Mouse (Mus musculus) kidney, embryonic 14.5 days (tissue): ENCODE measurements around the gene Tmem170. TPM values are rescaled to one million over a fixed set of nuclear protein-coding genes. Genes with fewer than 3 reads are reported as not detected.

Source experiments
- ATAC-seq: fragments of 200-750 bp; cut with Nextera tagmentation; 2 replicates; pipeline ENCODE4 v1.8.0; 2017; ENCODE audit warnings: moderate number of reproducible peaks, mild to moderate bottlenecking, moderate TSS enrichment, moderate library complexity; ENCODE audit not compliant: low FRiP score, low TSS enrichment
- H3K27ac ChIP-seq: fragments of 300-500 bp; sonication (generic); 2 replicates; pipeline ENCODE4 v1.5.1; 2014; ENCODE audit warnings: low read depth, mild to moderate bottlenecking, low read length, moderate library complexity, mixed read lengths
- H3K27me3 ChIP-seq: fragments of 300-500 bp; sonication (generic); 2 replicates; pipeline ENCODE4 v1.6.1; 2014; ENCODE audit warnings: mild to moderate bottlenecking, low read length; ENCODE audit not compliant: control insufficient read depth, insufficient read depth
- H3K36me3 ChIP-seq: fragments of 300-500 bp; sonication (generic); 2 replicates; pipeline ENCODE4 v1.6.1; 2014; ENCODE audit warnings: low read length, mixed read lengths; ENCODE audit not compliant: control insufficient read depth, insufficient read depth
- H3K4me1 ChIP-seq: fragments of 300-500 bp; sonication (generic); 2 replicates; pipeline ENCODE4 v1.6.1; 2014; ENCODE audit warnings: low read length, mixed read lengths; ENCODE audit not compliant: control insufficient read depth, insufficient read depth
- H3K4me2 ChIP-seq: fragments of 300-500 bp; sonication (generic); replicated peaks from 2 replicates; pipeline ENCODE4 v1.6.1; 2014; ENCODE audit warnings: low read depth, mild to moderate bottlenecking, low read length
- H3K4me3 ChIP-seq: fragments of 300-500 bp; sonication (generic); 2 replicates; pipeline ENCODE4 v1.5.1; 2014; ENCODE audit warnings: mild to moderate bottlenecking, low read length
- H3K9ac ChIP-seq: fragments of 300-500 bp; sonication (generic); 2 replicates; pipeline ENCODE4 v1.6.1; 2014; ENCODE audit warnings: low read depth, mild to moderate bottlenecking, low read length, moderate library complexity
- H3K9me3 ChIP-seq: fragments of 300-500 bp; sonication (generic); 2 replicates; pipeline ENCODE4 v1.6.1; 2016; ENCODE audit warnings: low read length; ENCODE audit not compliant: control insufficient read depth
- WGBS: fragments of 180-500 bp; shearing (Covaris S2); extraction: QIAGEN DNeasy Blood & Tissue Kit; methylation state at CpG from one replicate; pipeline ENCODE4 v1.1.7; 2014; 5-methylcytosine and 5-hydroxymethylcytosine counted together
- polyA plus RNA-seq: library from polyadenylated mRNA; unstranded; fragments of >200 nt; fragmentation: Nextera tagmentation; extraction: Ambion mirVana; gene quantifications from 2 replicates; pipeline ENCODE4 v1.2.1, GENCODE M21; 2014

Gene Tmem170
- polyA plus RNA-seq, 1 experiment from 2014 or later, result 11.7 TPM

GRCm38 (mm10) chr8:111818556-111818955 is 58.0 kb downstream of the Tmem170 start:
- 94% methylated on average over 3 of the region's 3 CpGs for WGBS
- Histone ChIP-seq H3K9me3 (no peaks in the 10 kb centered on the region), H3K36me3 (peaks cover 32% of the 10 kb centered on the region), H3K4me1 (no peaks in the 10 kb centered on the region), H3K4me2 (no peak overlapping the region), H3K4me3 (no peak overlapping the region), H3K27me3 (no peaks in the 10 kb centered on the region), H3K27ac (no peak overlapping the region), H3K9ac (no peak overlapping the region)
- ATAC-seq, result no peak

- Histone ChIP-seq H3K27me3 (no peaks in the 10 kb centered on the region), H3K4me3 (no peak overlapping the region), H3K36me3 (peaks cover 18% of the 10 kb centered on the region), H3K9ac (no peak overlapping the region), H3K4me1 (no peaks in the 10 kb centered on the region), H3K9me3 (no peaks in the 10 kb centered on the region), H3K27ac (no peak overlapping the region), H3K4me2 (no peak overlapping the region)
- WGBS, result 95% methylated on average over 4 of the region's 4 CpGs
- ATAC-seq, result no peak
These were observed 61.5 kb downstream of the Tmem170 start for GRCm38 (mm10) chr8:111815078-111815477.

DNA sequence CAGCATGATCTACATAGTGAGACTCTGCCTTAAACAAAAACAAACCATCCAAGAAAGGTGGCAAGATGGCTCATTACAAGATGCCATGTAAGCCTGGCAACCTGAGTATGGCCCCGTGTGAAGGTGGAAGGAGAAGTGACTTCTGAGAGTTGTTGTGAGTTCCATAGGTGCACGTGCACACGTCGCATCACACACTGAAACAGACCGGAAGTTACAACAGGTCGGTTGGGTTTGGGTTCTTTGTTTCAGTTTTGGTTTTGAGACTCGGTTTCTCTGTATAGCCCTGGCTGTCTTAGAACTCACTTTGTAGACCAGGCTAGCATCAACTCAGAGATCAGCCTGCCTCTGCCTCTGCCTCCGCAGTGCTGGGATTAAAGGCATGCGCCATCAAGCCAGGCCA is 62.7 kb downstream of the Tmem170 start:
- ATAC-seq, result no peak
- 98% methylated on average over 9 of the region's 9 CpGs for WGBS

More for the DNA sequence above, 62.7 kb downstream of the Tmem170 start:
- H3K9ac ChIP-seq, result no peak overlapping the region
- H3K36me3 ChIP-seq, result peaks cover 13% of the 10 kb centered on the region
- H3K4me2 ChIP-seq, result no peak overlapping the region
- no peaks in the 10 kb centered on the region for H3K9me3 ChIP-seq
- H3K4me3 ChIP-seq, result no peak overlapping the region
- no peak overlapping the region for H3K27ac ChIP-seq
- no peaks in the 10 kb centered on the region for H3K27me3 ChIP-seq
- H3K4me1 ChIP-seq, result no peaks in the 10 kb centered on the region

Other genes starting within 250 kb of the Tmem170 start
- 0.53 and 0.99 TPM in 2 replicates for gene Ldhd, start 246.4 kb downstream of the Tmem170 start, polyA plus RNA-seq
- 23.3 and 24.8 TPM in 2 replicates for gene Zfp1, start 233.3 kb downstream of the Tmem170 start, polyA plus RNA-seq
- gene Ctrb1, start 185.7 kb downstream of the Tmem170 start, polyA plus RNA-seq, result not detected in 2 replicates
- gene Bcar1, start 132.9 kb downstream of the Tmem170 start, polyA plus RNA-seq, result 39.1 and 55.6 TPM in 2 replicates
- gene Cfdp1, start 22.5 kb downstream of the Tmem170 start, polyA plus RNA-seq, result 221 and 289 TPM in 2 replicates
- 0.97 and 1.1 TPM in 2 replicates for gene Chst5, start 33.7 kb upstream of the Tmem170 start, polyA plus RNA-seq
- 11.6 and 18.7 TPM in 2 replicates for gene Tmem231, start 57.1 kb upstream of the Tmem170 start, polyA plus RNA-seq
- gene Gabarapl2, start 64.0 kb upstream of the Tmem170 start, polyA plus RNA-seq, result 170 and 205 TPM in 2 replicates
- gene Adat1, start 115.6 kb upstream of the Tmem170 start, polyA plus RNA-seq, result 8.6 and 10.8 TPM in 2 replicates
- gene Kars, start 134.6 kb upstream of the Tmem170 start, polyA plus RNA-seq, result 186 and 260 TPM in 2 replicates
- gene Terf2ip, start 134.6 kb upstream of the Tmem170 start, polyA plus RNA-seq, result 23.1 and 27.6 TPM in 2 replicates
- 0.83 and 1.2 TPM in 2 replicates for gene Gm6793, start 138.3 kb upstream of the Tmem170 start, polyA plus RNA-seq